Mouse (Mus musculus) adrenal gland, adult (tissue): ENCODE data around the gene Stam2.

Experiments used
- DNase-seq, 2 experiments: peaks; one replicate each; pipeline ENCODE4 v3.0.0; 2022 to 2023; ENCODE audit warnings: low spot score in 1 of 2; ENCODE audit not compliant: inconsistent age in 2 of 2

Stam2 gene

GRCm38 (mm10) chr2:52656722-52657121 is 85.4 kb downstream of the Stam2 start:
- DNase-seq, result no peak

DNA sequence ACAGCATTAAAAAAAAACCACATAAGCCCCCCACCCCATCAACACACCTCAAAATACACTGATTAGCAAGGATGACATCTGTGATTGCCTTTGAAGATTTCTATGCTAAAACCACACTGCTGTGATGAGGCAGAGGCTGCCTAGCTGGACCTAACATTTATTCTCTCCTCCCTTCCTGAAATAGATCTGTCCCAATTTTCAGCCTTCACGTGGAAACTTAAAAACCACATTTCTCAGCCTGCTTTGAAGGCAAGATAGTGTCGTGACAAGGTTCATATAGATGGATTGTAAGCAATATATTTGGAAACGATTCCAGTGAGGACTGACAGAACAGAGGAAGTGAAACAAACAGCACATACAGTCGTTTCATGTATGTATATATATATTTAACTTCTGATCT is 87.5 kb downstream of the Stam2 start:
- DNase-seq, result no peak

DNA sequence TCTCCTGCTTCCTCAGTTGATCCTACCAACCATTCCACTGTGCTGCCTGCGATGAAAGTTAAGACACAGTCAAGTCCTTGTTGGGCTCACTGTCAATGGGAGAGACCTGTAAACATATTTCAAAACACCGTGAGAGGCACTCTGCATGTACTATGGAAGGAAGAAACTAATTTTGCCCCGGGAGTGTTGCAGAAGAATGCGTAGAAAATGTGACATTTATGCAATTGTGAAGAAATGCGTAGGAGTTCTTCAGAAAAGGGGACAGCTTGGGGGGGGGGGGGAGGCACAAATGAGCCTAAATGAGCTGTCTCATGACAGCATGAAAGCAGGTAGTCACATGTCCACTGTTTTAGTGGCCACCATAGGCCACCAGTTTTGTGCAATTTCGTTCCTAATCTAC is 90.5 kb downstream of the Stam2 start:
- no peak for DNase-seq

DNA sequence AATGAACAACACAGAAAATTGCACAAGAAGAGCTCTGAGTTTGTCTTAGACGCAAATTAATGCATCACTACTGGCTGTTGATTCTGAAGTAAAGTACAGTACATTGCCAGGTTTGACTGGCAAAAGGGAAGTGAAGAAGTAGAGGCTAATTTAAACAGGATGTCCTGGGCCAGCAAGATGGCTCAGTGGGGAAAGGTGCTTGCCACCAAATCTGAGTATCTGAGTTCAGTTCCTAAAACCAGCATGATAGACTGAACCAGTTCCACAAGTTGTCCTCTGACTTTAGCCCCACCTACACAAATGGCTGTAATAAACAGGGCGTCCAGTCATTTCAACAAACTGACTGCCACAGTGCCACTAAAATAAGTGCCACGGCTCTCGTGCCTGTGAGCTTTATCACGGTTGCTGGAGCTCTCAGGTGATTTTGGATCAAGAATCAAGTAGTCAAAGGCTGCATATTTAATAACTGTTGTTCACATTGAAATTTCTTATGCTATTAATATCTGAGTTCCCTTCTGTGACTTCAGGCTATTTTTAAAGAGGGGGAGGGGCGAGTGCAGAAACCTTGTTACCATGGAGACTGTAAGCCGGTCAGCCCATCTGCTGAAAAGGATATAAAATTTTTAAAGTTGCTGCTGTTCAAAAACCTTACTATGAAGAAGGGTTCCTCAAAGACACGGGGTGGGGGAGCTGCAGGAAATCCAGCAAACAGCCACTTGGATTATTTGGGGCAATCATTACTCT is 94.7 kb downstream of the Stam2 start:
- DNase-seq, result no peak

DNA sequence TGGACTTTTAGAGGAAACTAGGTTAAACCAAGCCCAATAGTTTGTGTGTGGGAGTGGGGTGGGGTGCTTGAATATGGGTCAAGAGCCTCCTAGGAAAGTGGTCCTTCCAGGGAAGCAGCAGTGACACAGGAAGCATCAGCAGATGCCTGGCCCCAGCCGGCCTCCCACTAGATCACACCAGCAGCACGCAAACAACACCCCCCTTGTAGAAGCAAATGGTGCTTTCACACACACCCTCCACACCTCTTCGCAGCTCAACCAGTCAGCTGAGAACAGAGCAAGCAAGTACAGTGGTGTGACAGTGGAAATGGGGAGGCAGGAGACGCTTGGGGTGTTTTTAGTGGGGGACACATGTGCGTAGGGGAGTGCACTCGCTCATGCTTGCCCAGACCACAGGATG is 98.4 kb downstream of the Stam2 start:
- no peak for DNase-seq
